In genomic region chr17:35701203-35701977, GRCm38 (mm10) we compare ENCODE assay signal across 8 mouse cellular contexts. TPM values are rescaled to one million over a fixed set of nuclear protein-coding genes. Genes with fewer than 3 reads are reported as not detected.
A peak's percentile ranks its signal among the peaks of the same experiment; 100 is the strongest.
DNase-seq lines count a peak whose midpoint lies in the region; ATAC-seq lines count a peak whose summit lies in the region.

No protein-coding gene starts in this region.

- H3K4me2 ChIP-seq in lung, embryonic 16.5 days (ENCODE audit: low read depth, low read length): peak overlapping the region; percentile 77
- H3K4me2 ChIP-seq in embryonic facial prominence, embryonic 11.5 days (ENCODE audit: low read depth, low read length): peak overlapping the region; percentile 94
- peak overlapping the region; percentile 88 for H3K4me2 ChIP-seq in hindbrain, embryonic 11.5 days (replicated peaks; ENCODE audit: low read depth, low read length)
- peak overlapping the region; percentile 69; the same call in 1 of the 2 replicates for H3K4me2 ChIP-seq in liver, embryonic 16.5 days (ENCODE audit: low read depth, low read length)

- ATAC-seq in lung, embryonic 16.5 days (ENCODE audit: low read depth): no peak
- no peak for ATAC-seq in embryonic facial prominence, embryonic 11.5 days (replicated peaks; ENCODE audit: insufficient number of reproducible peaks, low FRiP score, low TSS enrichment, low read depth)
- ATAC-seq in hindbrain, embryonic 11.5 days (ENCODE audit: low FRiP score): no peak
- ATAC-seq in liver, embryonic 16.5 days (ENCODE audit: low read depth): no peak
- no peak for ATAC-seq in monocyte, adult 5-6 weeks (replicated peaks; ENCODE audit: insufficient number of reproducible peaks, low FRiP score, low TSS enrichment, poor library complexity, severe bottlenecking)

- WGBS in lung, embryonic 16.5 days: 3% methylated on average over 16 of the region's 16 CpGs
- 2% methylated on average over 16 of the region's 16 CpGs for WGBS in embryonic facial prominence, embryonic 11.5 days
- 1% methylated on average over 16 of the region's 16 CpGs for WGBS in hindbrain, embryonic 11.5 days
- WGBS in liver, embryonic 16.5 days (ENCODE audit: insufficient replicate concordance): 5% methylated on average over 16 of the region's 16 CpGs

- H3K27ac ChIP-seq in lung, embryonic 16.5 days (ENCODE audit: low read length): peak overlapping the region; percentile 99
- H3K27ac ChIP-seq in embryonic facial prominence, embryonic 11.5 days (replicated peaks; ENCODE audit: low read depth, low read length): peak overlapping the region; percentile 74
- peak overlapping the region; percentile 100 for H3K27ac ChIP-seq in hindbrain, embryonic 11.5 days (ENCODE audit: low read depth, low read length)
- H3K27ac ChIP-seq in liver, embryonic 16.5 days (ENCODE audit: low read length): no peak overlapping the region

- no peaks in the 10 kb centered on the region for H3K9me3 ChIP-seq in lung, embryonic 16.5 days (ENCODE audit: control insufficient read depth, low read length)
- H3K9me3 ChIP-seq in embryonic facial prominence, embryonic 11.5 days (replicated peaks; ENCODE audit: control insufficient read depth, low read length): no peaks in the 10 kb centered on the region
- H3K9me3 ChIP-seq in hindbrain, embryonic 11.5 days (ENCODE audit: control insufficient read depth, low read length): no peaks in the 10 kb centered on the region
- no peaks in the 10 kb centered on the region for H3K9me3 ChIP-seq in liver, embryonic 16.5 days (replicated peaks; ENCODE audit: control insufficient read depth, low read length)

- DNase-seq in lung, postnatal 25 days (ENCODE audit: low spot score): no peak
- no peak for DNase-seq in embryonic facial prominence, embryonic 11.5 days (ENCODE audit: low spot score)
- peak; percentile 59 for DNase-seq in hindbrain, embryonic 11.5 days (ENCODE audit: low spot score)
- no peak for DNase-seq in urinary bladder, postnatal 4 days (ENCODE audit: low spot score in 2 of 2)
- no peak for DNase-seq in left cerebral cortex, adult 8-10 months (ENCODE audit: low spot score in 2 of 2)

- H3K36me3 ChIP-seq in lung, embryonic 16.5 days (ENCODE audit: control insufficient read depth, insufficient read depth, low read length): no peaks in the 10 kb centered on the region
- H3K36me3 ChIP-seq in embryonic facial prominence, embryonic 11.5 days (replicated peaks; ENCODE audit: control insufficient read depth, insufficient read depth, low read depth, low read length): no peaks in the 10 kb centered on the region
- H3K36me3 ChIP-seq in hindbrain, embryonic 11.5 days (ENCODE audit: control insufficient read depth, insufficient read depth, low read length): no peaks in the 10 kb centered on the region
- no peaks in the 10 kb centered on the region for H3K36me3 ChIP-seq in liver, embryonic 16.5 days (ENCODE audit: control insufficient read depth, insufficient read depth)

- no peaks in the 10 kb centered on the region for H3K27me3 ChIP-seq in lung, embryonic 16.5 days (ENCODE audit: control insufficient read depth, insufficient read depth, low read depth, low read length)
- peaks cover 11% of the 10 kb centered on the region for H3K27me3 ChIP-seq in embryonic facial prominence, embryonic 11.5 days (ENCODE audit: control insufficient read depth, insufficient read depth, low read length)
- H3K27me3 ChIP-seq in hindbrain, embryonic 11.5 days (ENCODE audit: control insufficient read depth, insufficient read depth, low read length): no peaks in the 10 kb centered on the region
- peaks cover 77% of the 10 kb centered on the region for H3K27me3 ChIP-seq in liver, embryonic 16.5 days (ENCODE audit: control insufficient read depth, insufficient read depth, low read depth, low read length)

- H3K9ac ChIP-seq in lung, embryonic 16.5 days (ENCODE audit: low read length): peak overlapping the region; percentile 88
- H3K9ac ChIP-seq in embryonic facial prominence, embryonic 11.5 days (replicated peaks; ENCODE audit: low read length): peak overlapping the region; percentile 81
- peak overlapping the region; percentile 97 for H3K9ac ChIP-seq in hindbrain, embryonic 11.5 days (ENCODE audit: low read depth, low read length)
- no peak overlapping the region for H3K9ac ChIP-seq in liver, embryonic 16.5 days (ENCODE audit: low read depth, low read length)

- peak overlapping the region; percentile 70 for H3K4me3 ChIP-seq in lung, embryonic 16.5 days (ENCODE audit: low read length)
- peak overlapping the region; percentile 61 for H3K4me3 ChIP-seq in embryonic facial prominence, embryonic 11.5 days (ENCODE audit: low read depth, low read length)
- peak overlapping the region; percentile 93 for H3K4me3 ChIP-seq in hindbrain, embryonic 11.5 days (ENCODE audit: low read depth, low read length)
- peak overlapping the region; percentile 54 for H3K4me3 ChIP-seq in liver, embryonic 16.5 days (ENCODE audit: low read depth, low read length)

- peaks cover 60% of the 10 kb centered on the region for H3K4me1 ChIP-seq in lung, embryonic 16.5 days (replicated peaks; ENCODE audit: control insufficient read depth, insufficient read depth, low read length)
- H3K4me1 ChIP-seq in embryonic facial prominence, embryonic 11.5 days (ENCODE audit: control insufficient read depth, insufficient read depth, low read length): peaks cover 4% of the 10 kb centered on the region; the same call in 1 of the 2 replicates
- peaks cover 12% of the 10 kb centered on the region for H3K4me1 ChIP-seq in hindbrain, embryonic 11.5 days (replicated peaks; ENCODE audit: control insufficient read depth, insufficient read depth, low read length)
- peaks cover 3% of the 10 kb centered on the region for H3K4me1 ChIP-seq in liver, embryonic 16.5 days (ENCODE audit: control insufficient read depth, low read depth, low read length)

RNA-seq across cellular contexts. Expression of gene Ddr1, which starts 3.0 kb away (rescaled TPM):
- polyA plus RNA-seq in lung, embryonic 16.5 days (2015; fragmentation: Nextera tagmentation; extraction: Ambion mirVana): 50.5 and 51.3 TPM in 2 replicates
- polyA plus RNA-seq in embryonic facial prominence, embryonic 11.5 days (2014; fragmentation: Nextera tagmentation; extraction: Ambion mirVana): 20.4 and 24.6 TPM in 2 replicates
- polyA plus RNA-seq in hindbrain, embryonic 11.5 days (2014; fragmentation: Nextera tagmentation; extraction: Ambion mirVana): 69.9 and 78.8 TPM in 2 replicates
- polyA plus RNA-seq in liver, embryonic 16.5 days (2015; fragmentation: Nextera tagmentation; extraction: Ambion mirVana): 2.9 and 4.1 TPM in 2 replicates
- total RNA-seq in monocyte, adult 5-6 weeks (2017): 0.67 to 1.2 TPM in 2 of 3 replicates, not detected in the other
- 10 to 100 TPM; 62.0 to 76.7 (median 65.9) TPM for total RNA-seq in left cerebral cortex, adult 8-10 months (2022)

RNA-seq across cellular contexts. Expression of gene Gtf2h4, which starts 27.9 kb away (rescaled TPM):
- 47.5 and 48.0 TPM in 2 replicates for polyA plus RNA-seq in lung, embryonic 16.5 days (2015; fragmentation: Nextera tagmentation; extraction: Ambion mirVana)
- 43.3 and 53.4 TPM in 2 replicates for polyA plus RNA-seq in embryonic facial prominence, embryonic 11.5 days (2014; fragmentation: Nextera tagmentation; extraction: Ambion mirVana)
- 37.8 and 41.4 TPM in 2 replicates for polyA plus RNA-seq in hindbrain, embryonic 11.5 days (2014; fragmentation: Nextera tagmentation; extraction: Ambion mirVana)
- 21.4 and 21.6 TPM in 2 replicates for polyA plus RNA-seq in liver, embryonic 16.5 days (2015; fragmentation: Nextera tagmentation; extraction: Ambion mirVana)
- 10.9 to 22.5 TPM (median 13.5 TPM) in 3 replicates for total RNA-seq in monocyte, adult 5-6 weeks (2017)
- 10 to 100 TPM; 27.6 to 36.9 (median 31.2) TPM for total RNA-seq in left cerebral cortex, adult 8-10 months (2022)

RNA-seq across cellular contexts. Expression of gene Vars2, which starts 34.0 kb away (rescaled TPM):
- polyA plus RNA-seq in lung, embryonic 16.5 days (2015; fragmentation: Nextera tagmentation; extraction: Ambion mirVana): 22.8 and 25.4 TPM in 2 replicates
- 9.1 and 10.4 TPM in 2 replicates for polyA plus RNA-seq in embryonic facial prominence, embryonic 11.5 days (2014; fragmentation: Nextera tagmentation; extraction: Ambion mirVana)
- polyA plus RNA-seq in hindbrain, embryonic 11.5 days (2014; fragmentation: Nextera tagmentation; extraction: Ambion mirVana): 6.9 and 8.7 TPM in 2 replicates
- 4.9 and 6.5 TPM in 2 replicates for polyA plus RNA-seq in liver, embryonic 16.5 days (2015; fragmentation: Nextera tagmentation; extraction: Ambion mirVana)
- 7.4 to 13.8 TPM (median 11.3 TPM) in 3 replicates for total RNA-seq in monocyte, adult 5-6 weeks (2017)
- total RNA-seq in left cerebral cortex, adult 8-10 months (2022): 10 to 100 TPM; 28.3 to 41.6 (median 38.0) TPM

RNA-seq across cellular contexts. Expression of gene Mucl3, which starts 57.9 kb away (rescaled TPM):
- polyA plus RNA-seq in lung, embryonic 16.5 days (2015; fragmentation: Nextera tagmentation; extraction: Ambion mirVana): 1.7 and 1.9 TPM in 2 replicates
- polyA plus RNA-seq in embryonic facial prominence, embryonic 11.5 days (2014; fragmentation: Nextera tagmentation; extraction: Ambion mirVana): 0.13 and 0.28 TPM in 2 replicates
- polyA plus RNA-seq in hindbrain, embryonic 11.5 days (2014; fragmentation: Nextera tagmentation; extraction: Ambion mirVana): 0.32 TPM in 1 of 2 replicates, not detected in the other
- not detected in 2 replicates for polyA plus RNA-seq in liver, embryonic 16.5 days (2015; fragmentation: Nextera tagmentation; extraction: Ambion mirVana)
- not detected in 3 replicates for total RNA-seq in monocyte, adult 5-6 weeks (2017)
- not detected for total RNA-seq in left cerebral cortex, adult 8-10 months (2022)
